Mouse (Mus musculus) lung, embryonic 16.5 days (tissue): ENCODE results near the gene Vsir. TPM values are rescaled to one million over a fixed set of nuclear protein-coding genes. Genes with fewer than 3 reads are reported as not detected.

ENCODE experiments used
- ATAC-seq: fragments of 200-750 bp; cut with Nextera tagmentation; 2 replicates; pipeline ENCODE4 v1.8.0; 2017; ENCODE audit warnings: low read depth, mild to moderate bottlenecking, moderate library complexity
- H3K27ac ChIP-seq: fragments of 300-500 bp; sonication (generic); 2 replicates; pipeline ENCODE4 v1.5.1; 2014; ENCODE audit warnings: mild to moderate bottlenecking, control low read depth, low read length
- H3K27me3 ChIP-seq: fragments of 300-500 bp; sonication (generic); 2 replicates; pipeline ENCODE4 v1.6.1; 2014; ENCODE audit warnings: low read depth, low read length, mixed read lengths; ENCODE audit not compliant: control insufficient read depth, insufficient read depth
- H3K36me3 ChIP-seq: fragments of 300-500 bp; sonication (generic); 2 replicates; pipeline ENCODE4 v1.6.1; 2014; ENCODE audit warnings: low read length; ENCODE audit not compliant: control insufficient read depth, insufficient read depth
- H3K4me1 ChIP-seq: fragments of 300-500 bp; sonication (generic); replicated peaks from 2 replicates; pipeline ENCODE4 v1.6.1; 2014; ENCODE audit warnings: low read length, mixed read lengths; ENCODE audit not compliant: control insufficient read depth, insufficient read depth
- H3K4me2 ChIP-seq: fragments of 300-500 bp; sonication (generic); 2 replicates; pipeline ENCODE4 v1.6.1; 2014; ENCODE audit warnings: low read depth, low read length, control low read depth
- H3K4me3 ChIP-seq: fragments of 300-500 bp; sonication (generic); 2 replicates; pipeline ENCODE4 v1.5.1; 2014; ENCODE audit warnings: mild to moderate bottlenecking, low read length, control low read depth
- H3K9ac ChIP-seq: fragments of 300-500 bp; sonication (generic); 2 replicates; pipeline ENCODE4 v1.6.1; 2014; ENCODE audit warnings: low read length, control low read depth
- H3K9me3 ChIP-seq: fragments of 300-500 bp; sonication (generic); 2 replicates; pipeline ENCODE4 v1.6.1; 2016; ENCODE audit warnings: low read length; ENCODE audit not compliant: control insufficient read depth
- WGBS: fragments of 180-500 bp; shearing (Covaris S2); extraction: QIAGEN DNeasy Blood & Tissue Kit; methylation state at CpG from one replicate; pipeline ENCODE4 v1.1.7; 2014; 5-methylcytosine and 5-hydroxymethylcytosine counted together
- polyA plus RNA-seq: library from polyadenylated mRNA; unstranded; fragments of >200 nt; fragmentation: Nextera tagmentation; extraction: Ambion mirVana; gene quantifications from 2 replicates; pipeline ENCODE4 v1.2.1, GENCODE M21; 2015

Gene Vsir
- polyA plus RNA-seq, 1 experiment from 2014 or later: 5.8 TPM

DNA sequence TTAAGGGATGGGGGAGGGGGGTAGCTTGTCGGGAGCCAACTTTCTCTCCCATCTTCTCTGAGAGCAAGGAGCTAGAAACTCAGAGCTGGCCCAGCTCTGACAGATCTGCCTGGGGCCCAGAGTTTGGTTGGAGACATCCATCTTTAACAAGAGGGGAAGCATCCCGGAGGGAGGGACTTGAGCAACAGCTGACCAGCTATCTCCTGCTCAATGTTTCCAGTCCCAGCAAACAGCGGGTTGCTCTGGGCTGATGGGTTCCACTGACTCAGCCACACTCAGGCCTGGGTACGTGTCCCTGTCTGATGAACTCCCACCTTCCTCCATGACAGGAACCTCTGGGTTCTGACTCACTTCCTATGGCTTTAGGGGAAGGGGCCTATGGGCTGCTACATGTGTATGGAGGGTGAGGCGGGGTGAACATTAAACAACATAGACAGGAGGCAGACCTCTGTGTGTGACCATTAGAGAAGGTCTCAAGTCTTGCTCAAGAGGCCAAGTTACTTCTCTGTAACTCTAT is 44.3 kb downstream of the Vsir start:
- Histone ChIP-seq H3K9ac (no peak overlapping the region), H3K4me2 (no peak overlapping the region), H3K27ac (no peak overlapping the region), H3K27me3 (no peaks in the 10 kb centered on the region), H3K4me3 (no peak overlapping the region), H3K36me3 (no peaks in the 10 kb centered on the region), H3K4me1 (0 out of 2 replicates have a peak, but pooled peaks cover 2% of the 10 kb centered on the region), H3K9me3 (no peaks in the 10 kb centered on the region)
- WGBS: 64% methylated on average over 5 of the region's 5 CpGs
- no peak for ATAC-seq

GRCm38 (mm10) chr10:60391661-60392060 is 45.0 kb downstream of the Vsir start:
- Histone ChIP-seq H3K27ac (no peak overlapping the region), H3K9me3 (no peaks in the 10 kb centered on the region), H3K4me1 (0 out of 2 replicates have a peak, but pooled peaks cover 2% of the 10 kb centered on the region), H3K36me3 (no peaks in the 10 kb centered on the region), H3K4me2 (no peak overlapping the region), H3K27me3 (no peaks in the 10 kb centered on the region), H3K4me3 (no peak overlapping the region), H3K9ac (no peak overlapping the region)
- 89% methylated on average over 9 of the region's 9 CpGs for WGBS
- ATAC-seq: no peak

DNA sequence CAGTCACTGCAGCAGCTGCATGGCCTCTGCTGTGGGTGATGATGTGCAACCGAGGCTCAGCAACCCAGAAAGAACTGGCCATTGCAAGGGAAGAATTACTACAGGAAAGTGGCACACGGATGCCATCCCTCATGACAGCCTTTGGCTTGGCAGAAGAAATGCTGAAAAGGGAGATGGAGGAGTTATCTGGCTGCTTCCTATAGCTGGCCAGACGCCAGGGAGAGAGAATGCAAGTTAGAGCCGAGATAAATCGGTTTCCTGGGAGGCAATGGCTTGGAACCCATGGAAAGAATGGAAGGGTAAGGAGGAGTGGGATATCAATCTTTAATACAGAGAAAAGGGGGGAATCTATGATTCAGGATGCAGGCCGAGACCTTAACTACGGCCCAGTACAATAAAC is 48.3 kb downstream of the Vsir start:
- Histone ChIP-seq H3K27ac (no peak overlapping the region), H3K9me3 (no peaks in the 10 kb centered on the region), H3K4me1 (0 out of 2 replicates have a peak, but pooled peaks cover 2% of the 10 kb centered on the region), H3K4me3 (no peak overlapping the region), H3K27me3 (no peaks in the 10 kb centered on the region), H3K36me3 (no peaks in the 10 kb centered on the region), H3K9ac (no peak overlapping the region; the same call in 1 of the 2 replicates), H3K4me2 (no peak overlapping the region)
- ATAC-seq: no peak
- WGBS: 46% methylated on average over 7 of the region's 7 CpGs

GRCm38 (mm10) chr10:60395605-60396004 is 49.0 kb downstream of the Vsir start:
- no peaks in the 10 kb centered on the region for H3K9me3 ChIP-seq
- no peak overlapping the region for H3K4me2 ChIP-seq
- H3K27me3 ChIP-seq: no peaks in the 10 kb centered on the region
- no peaks in the 10 kb centered on the region for H3K36me3 ChIP-seq
- no peak overlapping the region for H3K27ac ChIP-seq
- no peak overlapping the region for H3K4me3 ChIP-seq
- 71% methylated on average over 5 of the region's 5 CpGs for WGBS
- 0 out of 2 replicates have a peak, but pooled peaks cover 2% of the 10 kb centered on the region for H3K4me1 ChIP-seq
- no peak overlapping the region for H3K9ac ChIP-seq
- ATAC-seq: no peak

DNA sequence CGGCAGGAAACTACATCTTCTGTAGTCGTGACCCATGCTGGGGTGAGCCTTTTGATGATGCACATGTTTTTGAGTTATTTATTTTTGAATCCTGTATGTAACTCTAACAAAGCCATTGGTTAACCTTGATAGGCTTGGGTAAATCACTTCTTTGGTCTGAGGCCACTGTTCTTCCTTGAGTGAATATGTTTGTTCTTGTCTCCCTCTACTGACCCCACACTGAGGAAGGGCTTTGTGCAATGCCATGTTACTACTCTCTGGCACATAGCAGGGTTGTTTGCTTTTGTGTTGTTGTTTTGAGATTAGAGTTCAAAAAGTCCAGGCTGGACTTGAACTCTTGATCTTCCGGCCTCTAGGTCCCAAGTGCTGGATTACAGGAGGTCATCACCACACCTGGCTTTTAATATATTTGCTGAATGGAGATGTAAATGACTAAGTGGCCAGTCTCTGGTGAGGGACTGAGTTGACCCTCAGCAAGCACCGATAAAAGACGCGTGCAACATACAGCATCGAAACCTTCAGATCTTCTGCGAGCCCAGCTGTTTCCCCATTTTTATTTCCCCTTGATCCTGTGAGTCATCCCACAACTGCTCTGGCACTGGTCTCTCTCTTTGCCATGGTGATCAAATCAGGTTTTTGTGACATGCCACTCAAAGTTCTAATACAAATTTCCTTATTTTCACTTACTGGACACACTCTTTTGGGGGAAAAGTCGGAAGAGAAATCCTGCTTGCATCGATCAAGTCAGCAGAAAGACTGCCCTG is 51.6 kb downstream of the Vsir start:
- H3K9me3 ChIP-seq: no peaks in the 10 kb centered on the region
- H3K27ac ChIP-seq: no peak overlapping the region
- WGBS: 87% methylated on average over 10 of the region's 10 CpGs
- no peak overlapping the region for H3K4me3 ChIP-seq
- ATAC-seq: no peak
- no peak overlapping the region for H3K9ac ChIP-seq
- H3K27me3 ChIP-seq: no peaks in the 10 kb centered on the region
- H3K4me2 ChIP-seq: no peak overlapping the region
- H3K4me1 ChIP-seq: 0 out of 2 replicates have a peak, but pooled peaks cover 2% of the 10 kb centered on the region
- H3K36me3 ChIP-seq: no peaks in the 10 kb centered on the region

DNA sequence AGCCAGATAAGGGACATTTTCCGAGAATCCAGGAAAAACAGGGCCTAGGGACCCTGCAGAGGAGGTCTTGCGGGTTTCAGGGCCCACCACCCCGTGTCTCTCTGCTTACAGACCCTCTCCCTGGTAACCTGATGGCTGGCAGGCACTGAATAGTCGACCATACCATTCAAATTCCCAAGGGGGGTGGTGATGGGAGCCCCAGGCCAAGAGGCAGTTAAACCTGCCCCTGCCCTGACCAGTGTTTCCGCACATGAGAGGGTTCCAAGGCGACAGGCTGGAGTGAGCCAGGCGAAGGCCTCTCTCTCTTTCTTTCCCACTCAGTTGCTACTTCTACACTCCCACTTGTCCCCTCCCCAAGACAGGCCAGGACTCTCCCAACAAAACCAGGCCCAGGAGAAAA is 52.8 kb downstream of the Vsir start, which contains the start of gene Gm17455:
TSS of gene Gm17455 (plus strand) at position 278 of the 400 bp plus-strand sequence.
- peak; percentile 28; the same call in 1 of the 2 replicates for ATAC-seq
- H3K9me3 ChIP-seq: no peaks in the 10 kb centered on the region
- no peak within 1 kb of the TSS for H3K27ac ChIP-seq
- no peak within 1 kb of the TSS for H3K4me2 ChIP-seq
- H3K9ac ChIP-seq: peak within 1 kb of the TSS; percentile 32; the same call in 1 of the 2 replicates
- H3K36me3 ChIP-seq: no peaks in the 10 kb centered on the region
- WGBS: 40% methylated on average over 7 of the region's 7 CpGs
- H3K27me3 ChIP-seq: no peaks in the 10 kb centered on the region
- no peak within 1 kb of the TSS for H3K4me3 ChIP-seq
- 0 out of 2 replicates have a peak, but pooled peaks cover 2% of the 10 kb centered on the region for H3K4me1 ChIP-seq

DNA sequence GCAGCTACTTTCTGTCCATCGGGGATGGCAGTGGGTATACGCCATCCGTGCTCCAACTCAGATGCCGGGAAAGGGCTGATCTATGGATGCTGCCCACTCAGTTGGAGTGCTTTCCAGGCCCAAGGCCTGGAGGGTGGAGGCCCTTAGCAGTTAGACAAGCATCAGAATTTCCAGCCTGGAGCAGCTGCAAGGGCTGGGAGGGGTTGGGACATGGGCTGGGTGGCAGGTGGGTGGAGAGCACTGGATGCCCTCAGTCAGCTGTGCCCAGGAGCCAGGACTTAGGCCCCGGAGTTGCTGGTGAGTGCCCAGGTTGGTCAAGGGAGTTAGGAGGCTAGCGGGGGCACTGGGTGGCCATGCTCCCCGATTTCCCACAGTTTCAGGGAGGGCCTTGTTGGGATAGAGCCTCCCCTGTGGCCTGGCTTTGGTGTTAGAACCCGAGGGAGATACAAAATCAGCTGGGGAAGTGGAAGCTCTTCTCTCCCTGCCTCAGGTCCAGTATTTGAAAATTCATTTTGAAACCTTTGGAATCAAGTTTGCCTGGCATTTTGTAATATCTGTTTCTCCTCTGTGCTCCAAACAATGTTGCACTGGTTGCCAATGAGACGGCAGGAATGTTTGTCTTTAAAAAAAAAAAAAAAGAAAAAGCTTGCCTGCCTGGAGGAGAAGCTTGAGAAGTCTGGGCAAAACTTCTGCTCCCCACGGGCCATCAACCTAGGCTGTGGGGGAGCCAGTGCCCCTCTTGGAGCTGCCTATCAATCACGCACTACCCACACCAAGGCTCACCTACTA is 54.0 kb downstream of the Vsir start:
- WGBS: 74% methylated on average over 11 of the region's 11 CpGs
- peak overlapping the region; percentile 3; the same call in 1 of the 2 replicates for H3K9ac ChIP-seq

DNA sequence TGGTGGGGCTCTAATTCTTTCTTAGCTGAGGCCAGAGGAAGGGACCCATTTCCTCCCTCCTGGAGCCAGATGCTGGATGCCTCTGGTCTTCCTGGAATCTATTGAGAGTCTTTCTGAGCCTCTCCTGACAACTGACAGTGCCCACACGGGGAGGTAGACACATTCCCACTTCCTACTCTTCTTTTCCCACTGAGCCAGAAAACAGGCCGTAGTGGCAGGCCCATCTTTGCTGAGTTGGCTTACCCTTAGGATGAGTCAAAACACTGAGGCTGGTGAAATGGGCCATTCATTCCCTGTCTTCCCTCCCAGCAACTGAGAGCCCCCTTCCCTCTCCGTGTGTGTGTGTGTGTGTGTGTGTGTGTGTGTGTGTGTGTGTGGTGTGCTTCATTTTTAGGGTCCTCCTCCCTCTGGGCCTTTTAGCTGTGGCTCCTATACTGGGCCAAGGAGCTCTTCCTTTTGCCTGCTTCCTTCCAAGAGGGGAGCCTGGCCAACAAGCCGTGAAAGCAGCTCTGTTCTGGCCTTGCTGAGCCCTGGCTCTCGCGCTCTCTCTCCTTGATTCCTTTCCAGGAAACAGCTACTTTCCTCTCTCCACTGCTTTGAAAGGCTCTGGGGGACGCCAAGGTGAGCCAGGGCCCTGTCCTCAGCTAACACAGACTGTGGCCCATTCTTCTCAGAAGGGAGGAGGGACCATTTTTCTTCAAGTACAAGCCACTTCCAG is 59.0 kb downstream of the Vsir start:
- no peaks in the 10 kb centered on the region for H3K27me3 ChIP-seq
- no peak overlapping the region for H3K9ac ChIP-seq
- no peak overlapping the region for H3K4me3 ChIP-seq
- no peaks in the 10 kb centered on the region for H3K9me3 ChIP-seq
- no peak for ATAC-seq
- no peak overlapping the region; the same call in 1 of the 2 replicates for H3K27ac ChIP-seq
- no peak overlapping the region for H3K4me2 ChIP-seq
- H3K36me3 ChIP-seq: no peaks in the 10 kb centered on the region
- WGBS: 31% methylated on average over 7 of the region's 7 CpGs
- H3K4me1 ChIP-seq: no peaks in the 10 kb centered on the region

More for the DNA sequence above, 54.0 kb downstream of the Vsir start:
- no peak overlapping the region for H3K4me3 ChIP-seq
- H3K36me3 ChIP-seq: no peaks in the 10 kb centered on the region
- H3K4me1 ChIP-seq: no peaks in the 10 kb centered on the region
- no peaks in the 10 kb centered on the region for H3K9me3 ChIP-seq
- no peak for ATAC-seq
- H3K27me3 ChIP-seq: no peaks in the 10 kb centered on the region
- H3K4me2 ChIP-seq: no peak overlapping the region
- no peak overlapping the region for H3K27ac ChIP-seq
